Mouse (Mus musculus) lung, adult 2 months (tissue): ENCODE data around the gene Trpc1. TPM values are rescaled to one million over a fixed set of nuclear protein-coding genes. Genes with fewer than 3 reads are reported as not detected.
A peak's percentile ranks its signal among the peaks of the same experiment; 100 is the strongest.

Experiments used
- DNase-seq: peaks from one replicate; pipeline ENCODE4 v3.0.0; 2022
- H3K4me1 ChIP-seq: fragments of 200-500 bp; 2 replicates; pipeline ENCODE4 v1.6.1; 2011; ENCODE audit warnings: low read length; ENCODE audit not compliant: control insufficient read depth, insufficient read depth
- H3K4me3 ChIP-seq: fragments of 200-500 bp; replicated peaks from 2 replicates; pipeline ENCODE3; 2011; ENCODE audit warnings: low read depth, mild to moderate bottlenecking, control low read depth, low read length; ENCODE audit errors: extremely low read depth
- CTCF ChIP-seq: fragments of 200-500 bp; IDR thresholded peaks from 2 replicates; pipeline ENCODE4 v1.5.1; 2011; ENCODE audit warnings: mild to moderate bottlenecking, low read length, control low read depth; ENCODE audit not compliant: insufficient read depth
- POLR2A ChIP-seq: fragments of 200-500 bp; IDR thresholded peaks from 2 replicates; pipeline ENCODE4 v1.6.1; 2011; ENCODE audit warnings: low read depth, mild to moderate bottlenecking, control low read depth, low read length, borderline replicate concordance; ENCODE audit errors: extremely low read depth
- WGBS: fragments of 180-500 bp; shearing (Covaris S2); methylation state at CpG from one replicate; pipeline ENCODE4 v1.1.7; 2018; 5-methylcytosine and 5-hydroxymethylcytosine counted together
- polyA plus RNA-seq: library from polyadenylated mRNA; depleted of rRNA; stranded (reverse); fragments of >200 nt; gene quantifications from 2 replicates; pipeline ENCODE4 v1.2.3, GENCODE M21; 2012; rRNA removed

Gene Trpc1
- polyA plus RNA-seq, 1 experiment, result 5.7 TPM

- peak; percentile 10 for DNase-seq
- Histone ChIP-seq H3K4me3 (no peak overlapping the region), H3K4me1 (no peaks in the 10 kb centered on the region)
- TF ChIP-seq POLR2A (no peak), CTCF (no peak)
- 62% methylated on average over 9 of the region's 9 CpGs for WGBS
These were observed 75.0 kb downstream of the Trpc1 start for GRCm38 (mm10) chr9:95675064-95675699.

GRCm38 (mm10) chr9:95672760-95673159, 77.4 kb downstream of the Trpc1 start:
- Histone ChIP-seq H3K4me3 (no peak overlapping the region), H3K4me1 (no peaks in the 10 kb centered on the region)
- TF ChIP-seq POLR2A (no peak), CTCF (0 out of 2 replicates have a peak, but pooled peaks have one; percentile 9)
- no peak for DNase-seq
- 86% methylated on average over 6 of the region's 6 CpGs for WGBS

GRCm38 (mm10) chr9:95672331-95672730, 77.8 kb downstream of the Trpc1 start:
- no peak overlapping the region for H3K4me3 ChIP-seq
- WGBS, result 88% methylated on average over 3 of the region's 3 CpGs
- no peak for TF ChIP-seq POLR2A
- no peak for TF ChIP-seq CTCF
- no peak for DNase-seq
- H3K4me1 ChIP-seq, result no peaks in the 10 kb centered on the region

DNA sequence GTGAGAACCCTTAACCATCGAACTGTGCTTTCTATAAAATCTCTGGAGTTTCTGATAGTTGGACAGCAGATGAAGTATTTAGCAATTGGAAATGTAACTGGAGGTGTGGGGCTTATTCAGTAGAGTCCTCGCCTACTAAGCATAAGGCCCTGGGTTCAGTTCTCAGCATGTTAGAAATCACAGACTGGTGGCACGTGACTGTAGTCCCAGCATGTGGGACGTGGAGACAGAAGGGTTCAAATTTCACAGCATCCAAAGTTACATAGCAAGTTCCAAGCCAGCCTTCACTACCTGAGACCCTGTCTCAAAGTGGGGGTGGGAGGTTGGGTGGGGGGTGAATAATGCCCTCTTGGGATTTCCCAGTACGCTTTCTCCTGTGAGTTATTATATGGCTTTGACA, 81.9 kb downstream of the Trpc1 start:
- Histone ChIP-seq H3K4me3 (no peak overlapping the region), H3K4me1 (no peaks in the 10 kb centered on the region; the same call in 1 of the 2 replicates)
- DNase-seq, result no peak
- WGBS, result 63% methylated on average over 5 of the region's 5 CpGs
- TF ChIP-seq CTCF, result no peak
- no peak for TF ChIP-seq POLR2A

DNA sequence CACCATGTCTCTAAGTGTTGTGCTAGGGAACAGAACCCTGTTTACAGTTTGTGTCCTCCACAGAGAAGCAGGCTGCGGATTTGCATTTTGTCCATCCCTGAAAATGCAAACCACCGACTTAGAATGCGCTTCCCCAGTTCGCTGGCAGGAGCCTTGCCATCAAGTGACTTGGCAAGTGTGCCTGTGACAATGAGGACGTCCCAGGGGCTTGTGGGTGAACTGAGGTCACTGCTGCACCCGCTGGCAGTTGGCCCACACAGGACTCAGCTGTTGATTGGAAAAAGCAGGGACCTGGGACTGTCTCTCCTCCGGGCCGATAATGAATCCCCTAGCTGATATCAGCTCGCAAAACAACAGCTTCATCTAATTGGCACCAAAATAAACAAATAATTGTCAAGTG, 82.3 kb downstream of the Trpc1 start:
- WGBS, result 34% methylated on average over 9 of the region's 9 CpGs
- Histone ChIP-seq H3K4me1 (no peaks in the 10 kb centered on the region; the same call in 1 of the 2 replicates), H3K4me3 (no peak overlapping the region)
- no peak for TF ChIP-seq CTCF
- no peak for TF ChIP-seq POLR2A
- no peak for DNase-seq

GRCm38 (mm10) chr9:95665835-95666234, 84.3 kb downstream of the Trpc1 start:
- TF ChIP-seq CTCF (no peak), POLR2A (no peak)
- 65% methylated on average over 6 of the region's 6 CpGs for WGBS
- DNase-seq, result no peak
- Histone ChIP-seq H3K4me3 (no peak overlapping the region), H3K4me1 (no peaks in the 10 kb centered on the region; the same call in 1 of the 2 replicates)

DNA sequence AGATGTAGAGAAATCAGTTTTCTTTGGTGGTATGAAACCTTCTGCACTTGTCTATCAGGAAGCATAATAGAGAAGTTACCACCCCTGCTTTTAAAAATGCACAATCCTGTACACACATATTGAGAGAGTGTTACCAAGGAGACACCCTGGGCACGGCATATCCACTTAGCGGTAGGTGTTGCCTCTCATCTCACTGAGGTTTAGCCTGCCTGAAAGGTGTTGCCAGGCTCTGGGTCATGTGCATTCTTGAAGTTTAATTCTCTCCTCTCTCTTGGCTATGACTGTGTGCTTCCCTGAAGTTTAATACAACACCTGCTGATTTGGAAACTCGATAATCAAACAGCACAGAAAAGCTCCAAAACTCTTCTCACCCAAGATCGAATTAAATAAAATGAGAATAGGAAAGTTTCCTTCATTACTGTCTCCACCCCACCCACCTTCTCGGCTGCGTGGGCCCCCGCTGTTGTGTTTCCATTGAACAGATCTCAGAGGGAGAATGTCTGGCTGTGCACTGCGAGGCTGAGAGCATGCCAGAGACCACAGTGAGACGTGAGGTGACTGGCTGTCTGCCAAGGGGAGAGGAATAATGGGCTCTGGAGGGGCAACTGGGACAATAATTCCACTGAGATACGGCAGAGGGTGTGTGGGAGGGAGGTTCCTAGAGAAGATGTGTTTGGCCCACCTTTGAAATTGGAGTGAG, 85.7 kb downstream of the Trpc1 start:
- TF ChIP-seq CTCF (no peak), POLR2A (no peak)
- Histone ChIP-seq H3K4me3 (no peak overlapping the region), H3K4me1 (no peaks in the 10 kb centered on the region; the same call in 1 of the 2 replicates)
- WGBS, result 44% methylated on average over 10 of the region's 10 CpGs
- no peak for DNase-seq

GRCm38 (mm10) chr9:95657941-95658340, 92.2 kb downstream of the Trpc1 start:
- Histone ChIP-seq H3K4me1 (no peaks in the 10 kb centered on the region), H3K4me3 (no peak overlapping the region)
- no peak for TF ChIP-seq POLR2A
- no peak for TF ChIP-seq CTCF
- WGBS, result 70% methylated on average over 2 of the region's 2 CpGs
- DNase-seq, result no peak

Other genes starting within 250 kb of the Trpc1 start
- 1.7 and 3.7 TPM in 2 replicates for gene U2surp, start 238.4 kb downstream of the Trpc1 start, polyA plus RNA-seq
- gene Paqr9, start 190.7 kb downstream of the Trpc1 start, polyA plus RNA-seq, result 1.8 and 2.0 TPM in 2 replicates
- gene Pcolce2, start 112.8 kb downstream of the Trpc1 start, polyA plus RNA-seq, result 24.5 and 31.5 TPM in 2 replicates
- gene Pls1, start 94.9 kb upstream of the Trpc1 start, polyA plus RNA-seq, result 1.9 and 3.8 TPM in 2 replicates
- 1.4 and 2.1 TPM in 2 replicates for gene Atr, start 107.2 kb upstream of the Trpc1 start, polyA plus RNA-seq
- gene Xrn1, start 204.4 kb upstream of the Trpc1 start, polyA plus RNA-seq, result 3.7 and 5.7 TPM in 2 replicates